Mouse (Mus musculus): Measurements from ENCODE around the gene Cntfr.

The Cntfr gene

DNA sequence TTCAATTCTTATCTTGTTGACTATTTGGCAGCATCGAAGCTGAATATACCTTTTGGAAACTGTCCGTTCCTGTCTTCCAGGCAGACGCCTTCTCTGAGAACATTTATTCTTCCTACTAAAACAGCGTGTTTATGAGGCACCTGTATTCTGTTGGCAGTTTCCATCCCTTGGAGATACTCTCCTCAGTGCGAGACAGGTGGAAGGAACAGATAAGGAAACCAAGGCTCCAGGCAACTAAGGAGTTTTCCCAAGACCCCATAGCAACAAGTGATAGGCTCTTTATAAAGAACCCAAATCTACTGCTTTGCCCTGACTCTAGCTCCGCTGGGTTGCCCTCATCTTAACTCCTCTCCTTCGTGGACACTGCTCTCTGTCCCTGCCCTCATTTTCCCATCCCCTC lies 48.3 kb downstream of the Cntfr start:
- DNase-seq (ENCODE audit: low read depth, low spot score): no peak

DNA sequence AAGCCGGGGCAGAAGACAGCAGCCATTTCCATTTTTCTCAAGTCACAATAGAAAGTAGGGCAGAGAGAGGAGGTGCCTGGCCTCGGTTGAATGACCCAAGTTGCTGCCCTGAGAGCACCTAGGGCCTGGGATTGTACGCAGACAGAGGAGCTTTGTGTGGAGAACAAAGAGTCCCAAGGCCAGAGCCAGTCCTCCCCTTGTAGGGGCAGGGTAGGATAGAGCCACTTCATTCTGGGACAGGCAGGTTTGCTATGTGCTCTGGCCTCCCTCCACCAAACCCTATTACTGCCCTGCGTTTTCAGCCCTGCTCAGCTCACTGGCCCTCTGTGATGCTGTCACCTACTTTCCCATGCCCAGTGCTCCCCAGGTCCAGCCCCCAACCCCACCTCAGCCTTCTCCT lies 48.7 kb downstream of the Cntfr start:
- DNase-seq (ENCODE audit: low read depth, low spot score): no peak

DNA sequence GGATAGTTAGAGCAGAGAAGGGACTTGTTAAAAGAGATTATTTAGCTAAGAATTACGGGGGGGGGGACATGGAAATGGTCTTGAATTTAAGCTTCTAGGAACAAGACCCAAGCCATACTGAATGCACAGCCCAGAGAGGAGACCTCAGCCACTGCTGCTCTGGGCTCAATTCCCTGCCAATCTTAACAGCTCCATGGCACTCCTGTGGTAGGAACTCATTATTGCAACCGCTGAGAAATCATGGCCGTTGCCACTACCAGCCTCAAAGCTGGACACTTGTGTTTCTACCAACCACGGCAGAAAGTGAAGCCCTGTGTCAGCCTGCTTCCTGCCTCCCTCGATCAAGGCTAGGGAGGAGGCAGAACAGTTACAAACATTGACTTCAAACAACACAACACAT lies 51.4 kb downstream of the Cntfr start:
- no peak for DNase-seq (ENCODE audit: low read depth, low spot score)

GRCm38 (mm10) chr4:41641199-41641822 lies 55.6 kb downstream of the Cntfr start:
- DNase-seq (ENCODE audit: low read depth, low spot score): no peak

- DNase-seq (ENCODE audit: low read depth, low spot score): peak; percentile 64
Observed at GRCm38 (mm10) chr4:41639913-41640507, 56.9 kb downstream of the Cntfr start, which contains the start of gene Enho. TSS of gene Enho (minus strand) at chr4:41640324.

GRCm38 (mm10) chr4:41639214-41639841 lies 57.6 kb downstream of the Cntfr start:
- no peak for DNase-seq (ENCODE audit: low read depth, low spot score)

DNA sequence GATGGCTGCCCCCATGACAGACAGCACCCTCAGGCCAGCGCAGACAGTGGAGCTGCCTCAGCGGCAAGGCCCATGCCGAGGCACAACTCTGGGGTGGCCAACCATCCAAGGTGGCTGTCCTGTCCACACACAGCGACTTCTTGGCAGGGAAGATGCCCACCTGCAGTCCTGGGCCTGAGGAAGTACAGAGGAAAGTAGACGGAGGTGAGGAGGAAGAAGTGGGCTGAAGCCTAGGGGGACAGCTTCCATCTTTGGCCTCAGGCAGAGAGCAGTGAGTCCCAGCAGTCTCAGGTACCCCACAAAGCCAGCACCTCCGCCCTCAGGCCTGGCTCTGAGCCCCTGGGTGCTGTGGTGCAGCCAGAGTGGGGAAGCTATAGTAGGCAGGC lies 58.1 kb downstream of the Cntfr start:
- no peak for DNase-seq (ENCODE audit: low read depth, low spot score)

- no peak for DNase-seq (ENCODE audit: low read depth, low spot score)
Observed at GRCm38 (mm10) chr4:41638186-41638731, 58.6 kb downstream of the Cntfr start.

DNA sequence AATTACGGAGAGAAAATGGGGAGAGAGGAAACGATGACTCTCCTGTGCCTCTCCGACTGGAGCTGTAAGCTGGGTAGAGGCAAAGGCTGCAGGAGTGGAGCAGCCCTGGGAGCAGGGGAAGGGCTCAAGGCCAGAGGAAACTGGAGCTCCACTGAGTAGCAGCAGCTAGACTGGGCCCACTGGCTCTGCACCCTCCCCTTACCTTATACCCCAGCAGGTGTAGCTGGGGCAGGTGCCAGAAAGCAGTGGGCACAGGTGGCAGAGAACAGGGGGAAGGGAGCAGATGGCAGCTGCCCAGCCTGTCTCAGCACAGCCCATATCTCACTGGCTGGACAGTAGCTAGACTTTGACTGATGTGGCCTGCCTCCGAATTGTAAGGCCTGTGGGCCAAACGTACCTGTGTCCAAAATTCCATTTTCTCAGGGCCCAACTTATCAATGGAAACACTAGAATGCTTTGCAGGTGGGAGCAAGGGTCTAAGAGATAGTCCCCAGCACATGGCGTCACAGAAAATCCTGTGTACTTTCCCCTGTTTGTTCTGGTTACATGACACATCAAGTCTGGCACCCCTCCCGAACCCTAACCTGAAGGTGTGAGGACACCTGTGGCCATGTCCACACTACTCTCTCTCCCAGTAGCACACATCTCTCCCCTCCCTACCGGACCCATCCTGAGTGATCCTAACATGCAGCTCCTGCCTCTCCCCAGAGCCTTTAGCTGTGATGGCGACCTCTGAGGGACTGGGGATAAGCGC lies 59.8 kb downstream of the Cntfr start:
- DNase-seq (ENCODE audit: low read depth, low spot score): no peak

- no peak for DNase-seq (ENCODE audit: low read depth, low spot score)
Observed at GRCm38 (mm10) chr4:41636366-41636765, 60.5 kb downstream of the Cntfr start.

DNA sequence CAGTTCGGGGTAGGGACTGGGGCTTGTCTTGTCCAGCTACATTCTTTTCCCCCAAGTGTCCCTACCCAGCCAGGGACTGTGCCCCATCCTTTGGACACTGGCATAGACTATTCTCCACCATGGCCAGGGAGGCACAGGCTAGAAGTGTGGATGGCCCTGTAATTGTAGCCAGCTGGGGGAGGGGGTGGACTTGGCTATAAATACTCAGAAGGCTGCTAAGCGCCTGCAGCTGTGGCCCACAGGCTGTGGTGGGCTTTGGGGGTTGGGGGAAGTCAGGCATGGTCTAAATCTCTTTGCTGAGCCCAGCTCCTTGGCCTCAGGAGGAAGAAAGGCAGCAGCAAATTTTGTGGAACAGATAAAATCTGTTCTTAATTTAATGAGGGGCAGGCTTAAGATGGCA lies 61.0 kb downstream of the Cntfr start:
- DNase-seq (ENCODE audit: low read depth, low spot score): no peak

GRCm38 (mm10) chr4:41635224-41635623 lies 61.7 kb downstream of the Cntfr start:
- no peak for DNase-seq (ENCODE audit: low read depth, low spot score)

GRCm38 (mm10) chr4:41634631-41635030 lies 62.3 kb downstream of the Cntfr start:
- DNase-seq (ENCODE audit: low read depth, low spot score): no peak

GRCm38 (mm10) chr4:41633001-41633400 lies 63.9 kb downstream of the Cntfr start:
- no peak for DNase-seq (ENCODE audit: low read depth, low spot score)

- DNase-seq (ENCODE audit: low read depth, low spot score): no peak
Observed at GRCm38 (mm10) chr4:41631390-41631789, 65.5 kb downstream of the Cntfr start.

GRCm38 (mm10) chr4:41630196-41630595 lies 66.7 kb downstream of the Cntfr start:
- no peak for DNase-seq (ENCODE audit: low read depth, low spot score)

GRCm38 (mm10) chr4:41628202-41628927 lies 68.5 kb downstream of the Cntfr start:
- no peak for DNase-seq (ENCODE audit: low read depth, low spot score)

- DNase-seq (ENCODE audit: low read depth, low spot score): no peak
Observed at GRCm38 (mm10) chr4:41622071-41622470, 74.8 kb downstream of the Cntfr start.

- DNase-seq (ENCODE audit: low read depth, low spot score): peak; percentile 57
Observed at GRCm38 (mm10) chr4:41618916-41619746, 77.8 kb downstream of the Cntfr start.

Measured in retina, adult 2 months (tissue).